Mouse (Mus musculus) frontal cortex, postnatal 10 days (tissue): ENCODE results near the gene Pla2g4c.
A peak's percentile ranks its signal among the peaks of the same experiment; 100 is the strongest.
"Not testable (repeated sequence)": the region's sequence is repeated elsewhere in the genome, so short reads cannot be mapped to it uniquely, and the experiment has no call there.

ENCODE experiments used
- DNase-seq, 2 experiments: peaks; one replicate each; pipeline ENCODE4 v3.0.0; 2022; ENCODE audit warnings: low spot score in 2 of 2, mixed read lengths in 1 of 2

Pla2g4c gene

DNA sequence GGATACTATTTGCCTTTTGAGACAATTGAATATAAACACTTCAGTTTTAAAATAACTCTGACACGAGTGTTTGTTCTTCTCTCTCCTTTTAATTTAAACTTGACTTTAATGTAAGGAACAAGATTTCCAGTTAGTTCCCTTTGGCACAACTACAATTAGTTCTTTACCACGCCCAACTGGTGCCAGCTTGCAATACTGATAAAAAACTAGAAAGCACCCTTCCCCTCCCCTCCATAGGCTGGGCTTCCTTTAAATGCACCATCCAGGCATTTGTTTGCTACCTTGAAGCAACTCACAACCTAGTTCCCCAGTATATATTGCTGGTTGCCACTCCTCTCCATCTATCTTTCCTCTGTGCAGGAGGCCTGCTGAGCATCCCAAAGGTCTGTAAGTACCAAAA, at the start of gene Pla2g4c:
Gene Pla2g4c, plus strand, starts transcription at position 340 of the 400 bp plus-strand sequence.
- no peak for DNase-seq

DNA sequence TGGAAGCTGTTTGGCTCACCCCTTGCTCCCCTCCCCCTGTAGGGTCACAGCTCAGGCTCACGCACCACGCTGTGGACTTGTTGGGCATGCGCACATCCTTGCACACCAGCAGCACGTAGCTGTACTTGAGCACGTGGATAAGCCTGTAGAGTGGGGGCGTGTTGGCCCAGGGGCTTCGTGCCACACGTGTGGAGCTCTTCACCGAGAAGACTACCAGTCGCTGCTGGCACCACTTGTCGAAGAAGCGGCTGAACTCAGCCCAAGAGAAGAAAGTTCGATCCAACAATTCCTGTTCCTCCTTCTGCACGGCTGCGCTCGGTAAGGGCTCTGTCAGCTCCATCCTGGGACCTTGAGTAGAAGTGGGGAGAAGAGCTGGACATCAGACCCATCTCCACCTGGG, 47.4 kb upstream of the Pla2g4c start, which contains the start of gene Lig1:
Gene Lig1, plus strand, starts transcription at position 203 of the 400 bp plus-strand sequence.
- DNase-seq = no peak

DNA sequence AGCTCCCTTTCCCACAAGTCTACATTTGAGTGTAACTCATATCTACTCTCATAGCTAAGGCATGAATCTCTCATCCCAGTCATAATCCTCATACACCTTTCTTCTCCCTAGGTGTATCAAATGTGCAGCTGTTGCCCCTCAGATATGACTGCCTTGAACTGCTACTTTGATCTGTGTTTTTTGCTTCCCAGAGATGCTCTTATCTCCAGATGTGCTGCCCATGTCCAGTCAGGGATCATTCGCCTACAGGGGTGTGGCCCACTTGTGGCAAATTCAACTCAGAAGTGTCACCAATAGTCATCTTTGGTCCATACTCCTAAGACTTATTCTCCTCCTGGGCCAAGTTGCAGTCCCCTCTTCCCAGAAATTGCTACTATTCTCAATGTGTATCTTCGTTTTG, 46.6 kb upstream of the Pla2g4c start:
- DNase-seq = peak in 1 of 2 experiments; percentile 9

- peak; percentile 88 to 93 for DNase-seq
Measured at GRCm38 (mm10) chr7:13278308-13278891, 46.1 kb upstream of the Pla2g4c start, which contains the start of gene Zswim9. Gene Zswim9, minus strand, starts transcription at chr7:13278721.

GRCm38 (mm10) chr7:13278957-13279356, 45.5 kb upstream of the Pla2g4c start:
- DNase-seq = not testable (repeated sequence)

GRCm38 (mm10) chr7:13288621-13289020, 35.8 kb upstream of the Pla2g4c start:
- no peak for DNase-seq

DNA sequence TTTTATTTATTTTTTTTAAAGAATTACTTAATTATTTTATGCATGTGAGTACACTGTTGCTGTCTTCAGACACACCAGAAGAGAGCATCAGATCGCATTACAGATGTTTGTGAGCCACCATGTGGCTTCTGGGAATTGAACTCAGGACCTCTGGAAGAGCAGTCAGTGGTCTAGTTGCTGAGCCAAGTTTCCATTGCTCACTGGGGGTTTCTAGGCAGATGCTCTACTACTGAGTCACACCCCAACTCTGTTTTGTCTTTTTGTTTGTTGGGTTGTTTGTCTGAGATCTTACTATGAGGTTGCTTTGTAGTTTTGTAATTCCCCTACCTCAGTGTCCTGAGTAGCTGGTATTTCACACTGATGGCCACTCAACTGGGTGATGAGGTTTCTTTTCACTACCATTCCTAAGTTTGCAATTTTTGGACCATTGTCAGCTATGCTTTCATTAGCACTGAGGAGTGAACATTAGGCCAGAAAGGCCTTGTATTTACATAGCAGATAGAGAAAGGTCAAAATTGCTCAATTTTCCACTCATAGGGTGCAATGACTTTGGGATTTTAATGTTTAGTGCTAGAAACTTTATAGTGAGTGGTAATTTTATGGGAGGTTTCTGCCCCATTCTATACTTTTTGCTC, 34.3 kb upstream of the Pla2g4c start:
- DNase-seq = no peak

GRCm38 (mm10) chr7:13291370-13291769, 33.1 kb upstream of the Pla2g4c start:
- DNase-seq = no peak

DNA sequence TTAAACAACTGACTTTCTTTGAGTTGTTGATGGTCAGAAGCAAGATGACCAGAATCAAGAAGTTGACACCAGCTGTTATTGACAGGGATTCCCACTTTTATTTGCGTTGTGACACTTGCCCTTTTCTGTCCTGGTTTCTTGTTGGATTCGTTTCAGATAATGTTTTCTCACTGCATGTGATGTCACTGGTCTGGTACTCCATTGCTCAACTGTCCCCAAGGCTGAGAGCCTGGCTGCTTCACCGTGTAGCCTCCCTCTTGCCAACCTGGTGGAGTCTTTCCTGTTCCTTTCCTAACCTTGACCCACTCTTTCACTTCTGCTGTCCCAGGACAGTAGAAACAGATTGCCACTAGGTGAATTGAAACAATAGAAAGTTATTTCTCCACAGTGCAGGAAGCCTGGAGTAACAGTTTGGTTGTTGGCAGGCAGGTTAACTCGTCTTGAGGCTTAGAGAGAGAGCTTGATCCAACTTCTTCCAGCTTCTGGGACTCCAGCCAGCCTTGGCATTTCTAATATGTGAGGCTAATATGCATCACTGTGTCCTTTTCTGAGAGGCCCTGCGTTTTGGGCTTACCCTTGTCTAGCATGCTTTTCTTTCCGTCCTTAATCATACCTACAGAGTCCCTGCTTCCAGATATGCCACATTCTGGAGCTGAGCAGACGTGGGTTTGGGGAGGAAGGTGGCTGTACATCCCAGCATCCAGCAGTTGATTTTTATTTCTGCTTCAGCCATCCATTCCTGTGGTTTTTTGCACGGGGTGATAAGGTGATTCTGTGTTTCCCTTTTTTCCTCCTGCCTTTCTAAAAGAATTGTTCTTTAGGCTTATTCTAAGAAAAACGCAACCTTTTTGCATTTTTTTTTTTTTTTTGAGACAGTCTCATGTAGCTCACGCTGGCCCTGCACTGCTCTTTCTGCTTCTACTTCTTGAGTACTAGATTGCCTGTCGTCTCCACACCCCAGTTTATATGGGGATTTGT, 30.3 kb upstream of the Pla2g4c start:
- no peak for DNase-seq

- DNase-seq = no peak
Measured at GRCm38 (mm10) chr7:13295256-13295655, 29.2 kb upstream of the Pla2g4c start.

- DNase-seq = no peak
Measured at GRCm38 (mm10) chr7:13297636-13298035, 26.8 kb upstream of the Pla2g4c start.

- DNase-seq = no peak
Measured at GRCm38 (mm10) chr7:13298821-13299220, 25.6 kb upstream of the Pla2g4c start.

- no peak for DNase-seq
Measured at GRCm38 (mm10) chr7:13301643-13302042, 22.8 kb upstream of the Pla2g4c start.

- DNase-seq = no peak
Measured at GRCm38 (mm10) chr7:13302780-13303179, 21.7 kb upstream of the Pla2g4c start.

GRCm38 (mm10) chr7:13303372-13303771, 21.1 kb upstream of the Pla2g4c start:
- DNase-seq = no peak

DNA sequence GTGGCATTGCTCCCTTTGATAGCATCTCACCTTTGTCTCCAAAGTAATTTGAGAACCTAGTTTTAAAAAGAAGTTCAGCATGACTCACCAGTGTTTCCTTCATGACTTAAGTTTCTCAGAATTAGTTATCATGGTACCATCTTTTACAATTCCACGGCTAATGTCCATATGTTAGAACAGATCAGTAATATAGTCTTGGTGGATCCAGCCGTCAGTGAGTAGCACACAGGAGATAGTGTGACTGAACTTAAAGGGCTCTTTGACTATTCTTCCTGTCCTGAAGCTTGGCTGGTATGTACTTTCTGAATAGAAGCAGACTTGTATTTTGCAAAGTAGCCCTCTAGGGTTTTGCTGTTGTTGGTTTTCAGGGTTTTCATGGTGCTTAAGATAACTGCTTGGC, 15.0 kb upstream of the Pla2g4c start:
- DNase-seq = no peak

DNA sequence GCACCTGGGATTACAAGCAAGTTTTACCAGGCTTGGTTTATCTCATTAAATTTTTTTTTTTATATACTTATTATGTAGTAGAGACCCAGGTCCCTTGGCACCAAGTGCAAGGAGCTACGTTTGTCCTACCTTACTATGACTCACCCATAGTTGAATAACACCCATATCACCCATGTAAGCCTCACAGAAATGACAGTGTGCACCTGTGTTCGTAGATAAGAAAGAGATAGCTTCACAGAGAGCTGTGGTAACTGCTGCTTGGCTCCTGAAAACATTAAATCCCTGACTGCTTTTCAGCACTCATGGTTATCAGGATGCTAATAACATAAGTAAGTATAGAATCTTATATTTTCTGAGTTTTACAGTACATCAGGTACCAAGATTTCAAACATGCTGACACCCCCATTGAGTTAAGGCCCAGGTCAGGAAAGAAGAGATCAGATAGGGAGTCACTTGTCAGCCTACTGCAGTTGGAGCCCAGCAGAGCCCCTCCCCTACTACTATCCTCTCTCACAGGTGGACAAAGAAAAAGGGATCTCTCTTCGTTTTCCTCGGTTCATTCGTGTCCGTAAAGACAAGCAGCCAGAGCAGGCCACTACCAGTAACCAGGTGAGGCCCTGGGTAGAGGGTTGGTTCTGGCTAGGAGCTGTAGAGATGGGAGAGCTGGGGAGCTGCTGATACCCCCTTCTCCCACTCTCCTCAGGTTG, 13.8 kb upstream of the Pla2g4c start:
- DNase-seq = no peak

DNA sequence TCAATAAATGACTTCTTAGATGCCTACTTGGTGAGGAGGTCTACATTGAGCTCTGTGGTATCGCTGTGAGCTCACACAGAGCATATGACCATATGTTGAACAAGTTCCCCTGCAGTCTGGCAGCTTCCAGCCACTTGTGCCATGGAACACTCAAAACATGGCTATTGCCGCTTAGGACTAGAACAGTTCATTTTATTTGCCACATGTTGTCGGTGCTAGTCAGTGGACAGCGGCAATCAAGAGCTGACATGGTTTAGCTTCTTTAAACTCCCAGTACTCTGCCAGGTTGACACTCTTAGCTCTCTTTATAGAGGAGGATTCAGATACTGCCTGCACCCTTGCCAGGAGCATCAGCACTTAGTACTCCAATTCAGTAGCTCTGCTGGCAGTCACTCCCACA, 13.1 kb upstream of the Pla2g4c start:
- no peak for DNase-seq

GRCm38 (mm10) chr7:13314095-13314597, 10.3 kb upstream of the Pla2g4c start:
- no peak for DNase-seq

GRCm38 (mm10) chr7:13321424-13321823, 3.0 kb upstream of the Pla2g4c start:
- DNase-seq = no peak

GRCm38 (mm10) chr7:13330575-13330974, 6.1 kb downstream of the Pla2g4c start:
- no peak for DNase-seq
